Mouse (Mus musculus): Measurements from ENCODE around the gene Crim1. TPM values are rescaled to one million over a fixed set of nuclear protein-coding genes. Genes with fewer than 3 reads are reported as not detected.

Gene Crim1
- total and polyA plus RNA-seq, 3 experiments: 14.1 to 72.8 (median 21.9) TPM

DNA sequence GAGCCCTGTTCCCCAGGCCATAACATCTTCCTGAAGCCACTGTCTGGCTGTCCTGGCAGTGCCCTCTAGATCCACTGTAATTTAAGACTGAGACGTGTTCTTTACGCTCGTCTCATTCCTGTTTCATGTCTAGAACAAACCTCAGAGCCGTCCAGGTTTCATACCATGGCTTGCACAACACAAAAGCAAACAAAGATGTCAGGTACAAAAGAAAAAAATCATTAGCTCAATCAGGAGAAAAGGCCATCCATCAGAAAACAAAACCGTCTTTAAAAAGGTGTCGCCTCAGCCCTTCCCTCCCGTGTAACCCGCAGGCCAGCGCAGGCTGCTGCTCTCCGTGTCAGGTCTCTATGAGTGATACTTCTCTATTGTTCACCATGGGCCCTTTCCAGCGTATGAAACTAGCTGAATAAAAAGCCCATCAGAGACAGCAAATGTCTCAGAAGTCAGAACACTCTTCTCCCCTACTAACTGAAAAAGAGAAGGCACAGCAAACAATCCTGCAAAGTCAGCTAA is 179.7 kb downstream of the Crim1 start:
- TF ChIP-seq JUN (IDR thresholded peaks at IDR 0.05; ENCODE audit: insufficient read depth, low read depth, low read length) (no peak), IRF4 (IDR thresholded peaks at IDR 0.05; ENCODE audit: low read depth, low read length) (no peak), TCF12 (IDR thresholded peaks at IDR 0.05; ENCODE audit: low read depth, low read length) (no peak), BHLHE40 (IDR thresholded peaks at IDR 0.05; ENCODE audit: low read depth, low read length) (no peak), NRF1 (IDR thresholded peaks at IDR 0.05; ENCODE audit: low read depth, low read length) (no peak), UBTF (IDR thresholded peaks at IDR 0.05; ENCODE audit: low read depth, low read length) (no peak), ZKSCAN1 (IDR thresholded peaks at IDR 0.05; ENCODE audit: borderline replicate concordance, low read depth, low read length) (no peak), USF2 (conservative IDR thresholded peaks at IDR 0.05; ENCODE audit: low read depth, low read length) (no peak), CHD2 (IDR thresholded peaks at IDR 0.05; ENCODE audit: low read length) (no peak), POLR2A (IDR thresholded peaks at IDR 0.05; ENCODE audit: low read depth, low read length) (no peak), ZC3H11A (IDR thresholded peaks at IDR 0.05; ENCODE audit: low read depth, low read length) (no peak), RCOR1 (conservative IDR thresholded peaks at IDR 0.05; ENCODE audit: low read depth, low read length) (no peak), JUND (conservative IDR thresholded peaks at IDR 0.05; ENCODE audit: low read depth, low read length) (no peak)
- H3K79me2 ChIP-seq (replicated peaks; ENCODE audit: control insufficient read depth, extremely low read depth, insufficient read depth, poor library complexity, severe bottlenecking): no peaks in the 10 kb centered on the region
- H3K9me3 ChIP-seq (replicated peaks; ENCODE audit: low read length): no peaks in the 10 kb centered on the region
- no peaks in the 10 kb centered on the region for H3K27me3 ChIP-seq (replicated peaks)
- no peak overlapping the region for H3K27ac ChIP-seq (ENCODE audit: insufficient read depth, low read depth)
- H3K4me3 ChIP-seq (replicated peaks in 1 of 3; ENCODE audit: low read depth in 2 of 3, low read length in 2 of 3, poor library complexity in 1 of 3): no peak overlapping the region
- peaks cover 27 to 73% of the 10 kb centered on the region in 2 experiments for H3K36me3 ChIP-seq (replicated peaks in 1 of 2; ENCODE audit: control insufficient read depth in 1 of 2, insufficient read depth in 1 of 2, low read length in 1 of 2)
- DNase-seq (ENCODE audit: extremely low read depth): no peak
- in situ Hi-C loops (cut with MboI; ENCODE audit: low pct_ligation_motif_present, low pct_unique_long_range_greater_than_20kb, low sequenced_read_pairs) (no loop called here), dilution Hi-C loops (cut with MboI; ENCODE audit: extremely low pct_ligation_motif_present, extremely low pct_unique_long_range_greater_than_20kb, low sequenced_read_pairs) (no loop called here)
- no peak overlapping the region for H3K9ac ChIP-seq (ENCODE audit: insufficient read depth, low read depth)
- no peak overlapping the region for H3K4me2 ChIP-seq (ENCODE audit: insufficient read depth, low read depth, poor library complexity, severe bottlenecking)
- H3K4me1 ChIP-seq (ENCODE audit: control insufficient read depth in 1 of 2, insufficient read depth in 2 of 2): peaks cover under 1 to 9% of the 10 kb centered on the region in 2 experiments; a peak in 3 of 4 replicates

DNA sequence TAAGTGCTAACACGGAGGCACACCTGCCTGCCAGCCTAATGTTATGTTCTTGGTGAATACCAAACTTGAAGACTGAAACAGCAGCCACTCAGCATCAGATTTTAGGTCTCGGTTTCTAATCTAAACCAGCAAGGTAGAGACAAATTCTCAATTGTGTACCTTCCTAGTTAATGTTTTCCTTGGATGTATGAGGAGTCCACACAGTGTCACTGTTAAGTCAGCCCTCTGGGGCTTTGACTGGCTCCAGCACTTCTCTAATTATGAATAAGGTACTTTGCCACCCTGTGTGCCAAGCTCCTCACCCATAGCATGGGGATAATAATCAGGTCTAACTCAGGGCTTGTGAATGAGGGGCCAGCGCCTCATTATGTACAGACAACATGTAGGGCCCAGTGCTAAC is 182.3 kb downstream of the Crim1 start:
- dilution Hi-C loops (cut with MboI; ENCODE audit: extremely low pct_ligation_motif_present, extremely low pct_unique_long_range_greater_than_20kb, low sequenced_read_pairs): no loop called here
- DNase-seq (ENCODE audit: extremely low read depth): no peak
- no peak overlapping the region for H3K9ac ChIP-seq (ENCODE audit: insufficient read depth, low read depth)
- no peaks in the 10 kb centered on the region for H3K9me3 ChIP-seq (replicated peaks; ENCODE audit: low read length)
- H3K4me1 ChIP-seq (ENCODE audit: control insufficient read depth in 1 of 2, insufficient read depth in 2 of 2): peaks cover 0 to 7% of the 10 kb centered on the region in 2 experiments; a peak in 2 of 4 replicates
- TF ChIP-seq MAFK (IDR thresholded peaks at IDR 0.05; ENCODE audit: insufficient replicate concordance, low read length) (no peak), HCFC1 (IDR thresholded peaks at IDR 0.05; ENCODE audit: low read depth, low read length) (no peak), MAZ (IDR thresholded peaks at IDR 0.05; ENCODE audit: low read depth, low read length) (no peak), TCF12 (IDR thresholded peaks at IDR 0.05; ENCODE audit: low read depth, low read length) (no peak), EP300 (IDR thresholded peaks at IDR 0.05; ENCODE audit: low read length) (no peak), CTCF (conservative IDR thresholded peaks at IDR 0.05 in 1 of 2, IDR thresholded peaks at IDR 0.05 in 1 of 2; ENCODE audit: low read depth in 2 of 2, low read length in 2 of 2) (no peak), MEF2A (IDR thresholded peaks at IDR 0.05; ENCODE audit: borderline replicate concordance, low read depth, low read length) (no peak), RCOR1 (conservative IDR thresholded peaks at IDR 0.05; ENCODE audit: low read depth, low read length) (no peak), BHLHE40 (IDR thresholded peaks at IDR 0.05; ENCODE audit: low read depth, low read length) (no peak), ETS1 (conservative IDR thresholded peaks at IDR 0.05; ENCODE audit: low read depth, low read length) (no peak), POLR2AphosphoS2 (IDR thresholded peaks at IDR 0.05; ENCODE audit: low read depth, low read length) (no peak), RAD21 (IDR thresholded peaks at IDR 0.05; ENCODE audit: low read depth, low read length) (no peak), USF1 (IDR thresholded peaks at IDR 0.05; ENCODE audit: low read depth, low read length) (no peak), PAX5 (IDR thresholded peaks at IDR 0.05; ENCODE audit: low read length) (no peak), KAT2A (IDR thresholded peaks at IDR 0.05; ENCODE audit: insufficient replicate concordance, low read length) (no peak), MYC (IDR thresholded peaks at IDR 0.05; ENCODE audit: low read depth, low read length) (no peak)
- H3K36me3 ChIP-seq (replicated peaks in 1 of 2; ENCODE audit: control insufficient read depth in 1 of 2, insufficient read depth in 1 of 2, low read length in 1 of 2): peaks cover 21 to 74% of the 10 kb centered on the region in 2 experiments
- no peak overlapping the region for H3K4me2 ChIP-seq (ENCODE audit: insufficient read depth, low read depth, poor library complexity, severe bottlenecking)
- H3K4me3 ChIP-seq (replicated peaks in 1 of 3; ENCODE audit: low read depth in 2 of 3, low read length in 2 of 3, poor library complexity in 1 of 3): no peak overlapping the region
- no peak overlapping the region for H3K27ac ChIP-seq (ENCODE audit: insufficient read depth, low read depth)
- no peaks in the 10 kb centered on the region for H3K27me3 ChIP-seq (replicated peaks)
- H3K79me2 ChIP-seq (replicated peaks; ENCODE audit: control insufficient read depth, extremely low read depth, insufficient read depth, poor library complexity, severe bottlenecking): no peaks in the 10 kb centered on the region
- in situ Hi-C loops (cut with MboI; ENCODE audit: low pct_ligation_motif_present, low pct_unique_long_range_greater_than_20kb, low sequenced_read_pairs): no loop called here

Measured in CH12.LX (cell line).